Mouse (Mus musculus): ENCODE measurements around the gene Kdm2a.

- TF ChIP-seq POLR2A (IDR thresholded peaks at IDR 0.05; ENCODE audit: low read depth, low read length) (no peak), CTCF (IDR thresholded peaks at IDR 0.05; ENCODE audit: borderline replicate concordance, insufficient read depth, low read length) (no peak)
Observed at GRCm38 (mm10) chr19:4423021-4423420, 24.9 kb upstream of the Kdm2a start.

All from embryonic fibroblast, embryonic 13.5 days (primary cell).